Mouse (Mus musculus) hindbrain, embryonic 13.5 days (tissue): Measurements from ENCODE around the gene Agap1. TPM values are rescaled to one million over a fixed set of nuclear protein-coding genes. Genes with fewer than 3 reads are reported as not detected.

Source experiments
- ATAC-seq: fragments of 200-750 bp; cut with Nextera tagmentation; 2 replicates; pipeline ENCODE4 v1.8.0; 2017; ENCODE audit warnings: moderate TSS enrichment; ENCODE audit not compliant: low FRiP score
- H3K27ac ChIP-seq: fragments of 300-500 bp; sonication (generic); 2 replicates; pipeline ENCODE4 v1.5.1; 2015; ENCODE audit warnings: inconsistent platforms, mild to moderate bottlenecking, moderate library complexity
- H3K27me3 ChIP-seq: fragments of 300-500 bp; sonication (generic); 2 replicates; pipeline ENCODE4 v1.6.1; 2015; ENCODE audit warnings: mild to moderate bottlenecking, inconsistent platforms
- H3K36me3 ChIP-seq: fragments of 300-500 bp; sonication (generic); 2 replicates; pipeline ENCODE4 v1.6.1; 2015; ENCODE audit warnings: mild to moderate bottlenecking, inconsistent platforms
- H3K4me1 ChIP-seq: fragments of 300-500 bp; sonication (generic); replicated peaks from 2 replicates; pipeline ENCODE4 v1.6.1; 2015; ENCODE audit warnings: inconsistent platforms
- H3K4me2 ChIP-seq: fragments of 300-500 bp; sonication (generic); 2 replicates; pipeline ENCODE4 v1.6.1; 2015; ENCODE audit warnings: inconsistent platforms, mild to moderate bottlenecking, moderate library complexity
- H3K4me3 ChIP-seq: fragments of 300-500 bp; sonication (generic); 2 replicates; pipeline ENCODE4 v1.5.1; 2015; ENCODE audit warnings: mild to moderate bottlenecking, inconsistent platforms
- H3K9ac ChIP-seq: fragments of 300-500 bp; sonication (generic); 2 replicates; pipeline ENCODE4 v1.6.1; 2015; ENCODE audit warnings: mild to moderate bottlenecking, inconsistent platforms
- H3K9me3 ChIP-seq: fragments of 300-500 bp; sonication (generic); 2 replicates; pipeline ENCODE4 v1.6.1; 2016; ENCODE audit warnings: inconsistent platforms
- WGBS: fragments of 180-500 bp; shearing (Covaris S2); methylation state at CpG from one replicate; pipeline ENCODE4 v1.1.7; 2015; 5-methylcytosine and 5-hydroxymethylcytosine counted together
- polyA plus RNA-seq: library from polyadenylated mRNA; unstranded; fragments of >200 nt; fragmentation: Nextera tagmentation; extraction: Ambion mirVana; gene quantifications from 2 replicates; pipeline ENCODE4 v1.2.1, GENCODE M21; 2015

The Agap1 gene
- polyA plus RNA-seq, 1 experiment from 2014 or later = 51.3 TPM

GRCm38 (mm10) chr1:89463138-89463537 lies 8.5 kb downstream of the Agap1 start:
- no peak for ATAC-seq
- peak overlapping the region; percentile 30 for H3K27ac ChIP-seq
- 57% methylated on average over 8 of the region's 8 CpGs for WGBS
- no peak overlapping the region for H3K4me3 ChIP-seq
- H3K4me2 ChIP-seq = no peak overlapping the region
- peaks cover 3% of the 10 kb centered on the region; the same call in 1 of the 2 replicates for H3K36me3 ChIP-seq
- H3K27me3 ChIP-seq = no peaks in the 10 kb centered on the region
- peaks cover 69% of the 10 kb centered on the region for H3K4me1 ChIP-seq
- H3K9me3 ChIP-seq = peaks cover 5% of the 10 kb centered on the region; the same call in 1 of the 2 replicates
- H3K9ac ChIP-seq = no peak overlapping the region

GRCm38 (mm10) chr1:89465417-89466002 lies 10.9 kb downstream of the Agap1 start:
- Histone ChIP-seq H3K4me2 (no peak overlapping the region), H3K27me3 (no peaks in the 10 kb centered on the region), H3K4me1 (peaks cover 86% of the 10 kb centered on the region), H3K36me3 (no peaks in the 10 kb centered on the region), H3K4me3 (no peak overlapping the region), H3K9ac (no peak overlapping the region), H3K9me3 (no peaks in the 10 kb centered on the region), H3K27ac (no peak overlapping the region)
- 18% methylated on average over 5 of the region's 5 CpGs for WGBS
- ATAC-seq = no peak

- Histone ChIP-seq H3K36me3 (no peaks in the 10 kb centered on the region), H3K9me3 (no peaks in the 10 kb centered on the region), H3K9ac (no peak overlapping the region), H3K27ac (peak overlapping the region; percentile 69), H3K27me3 (no peaks in the 10 kb centered on the region), H3K4me1 (peaks cover 88% of the 10 kb centered on the region), H3K4me3 (no peak overlapping the region), H3K4me2 (no peak overlapping the region)
- ATAC-seq = peak; percentile 61
- 33% methylated on average over 6 of the region's 6 CpGs for WGBS
Observed at GRCm38 (mm10) chr1:89467321-89468069, 12.9 kb downstream of the Agap1 start.

GRCm38 (mm10) chr1:89468141-89468540 lies 13.5 kb downstream of the Agap1 start:
- H3K36me3 ChIP-seq = no peaks in the 10 kb centered on the region
- no peak for ATAC-seq
- H3K9ac ChIP-seq = no peak overlapping the region
- WGBS = 74% methylated on average over 3 of the region's 3 CpGs
- H3K4me3 ChIP-seq = no peak overlapping the region
- peaks cover 83% of the 10 kb centered on the region for H3K4me1 ChIP-seq
- no peaks in the 10 kb centered on the region for H3K27me3 ChIP-seq
- H3K27ac ChIP-seq = peak overlapping the region; percentile 55; the same call in 1 of the 2 replicates
- no peak overlapping the region for H3K4me2 ChIP-seq
- no peaks in the 10 kb centered on the region for H3K9me3 ChIP-seq

GRCm38 (mm10) chr1:89471430-89471829 lies 16.8 kb downstream of the Agap1 start:
- Histone ChIP-seq H3K27me3 (no peaks in the 10 kb centered on the region), H3K27ac (peak overlapping the region; percentile 64), H3K4me1 (peaks cover 86% of the 10 kb centered on the region), H3K36me3 (no peaks in the 10 kb centered on the region), H3K9ac (no peak overlapping the region), H3K4me3 (no peak overlapping the region), H3K9me3 (no peaks in the 10 kb centered on the region), H3K4me2 (no peak overlapping the region)
- 73% methylated on average over 4 of the region's 4 CpGs for WGBS
- no peak for ATAC-seq

- Histone ChIP-seq H3K9ac (no peak overlapping the region), H3K27me3 (no peaks in the 10 kb centered on the region), H3K9me3 (no peaks in the 10 kb centered on the region), H3K36me3 (no peaks in the 10 kb centered on the region), H3K4me3 (no peak overlapping the region), H3K4me2 (no peak overlapping the region), H3K27ac (peak overlapping the region; percentile 64; the same call in 1 of the 2 replicates), H3K4me1 (peaks cover 83% of the 10 kb centered on the region)
- no peak for ATAC-seq
- 70% methylated on average over 9 of the region's 9 CpGs for WGBS
Observed at GRCm38 (mm10) chr1:89471891-89472290, 17.3 kb downstream of the Agap1 start.

- no peak overlapping the region for H3K4me3 ChIP-seq
- ATAC-seq = no peak
- no peaks in the 10 kb centered on the region for H3K36me3 ChIP-seq
- H3K27ac ChIP-seq = no peak overlapping the region
- WGBS = 85% methylated on average over 5 of the region's 5 CpGs
- H3K9ac ChIP-seq = no peak overlapping the region
- no peaks in the 10 kb centered on the region for H3K27me3 ChIP-seq
- no peaks in the 10 kb centered on the region for H3K9me3 ChIP-seq
- no peak overlapping the region for H3K4me2 ChIP-seq
- peaks cover 68% of the 10 kb centered on the region for H3K4me1 ChIP-seq
Observed at GRCm38 (mm10) chr1:89473946-89474345, 19.3 kb downstream of the Agap1 start.

- WGBS = 67% methylated on average over 9 of the region's 9 CpGs
- no peaks in the 10 kb centered on the region for H3K36me3 ChIP-seq
- H3K9me3 ChIP-seq = no peaks in the 10 kb centered on the region
- no peak overlapping the region for H3K4me3 ChIP-seq
- H3K4me1 ChIP-seq = peaks cover 65% of the 10 kb centered on the region
- no peak overlapping the region; the same call in 1 of the 2 replicates for H3K9ac ChIP-seq
- no peaks in the 10 kb centered on the region for H3K27me3 ChIP-seq
- H3K4me2 ChIP-seq = no peak overlapping the region
- no peak for ATAC-seq
- H3K27ac ChIP-seq = peak overlapping the region; percentile 48; the same call in 1 of the 2 replicates
Observed at GRCm38 (mm10) chr1:89474853-89475252, 20.2 kb downstream of the Agap1 start.

- H3K27ac ChIP-seq = no peak overlapping the region
- H3K27me3 ChIP-seq = no peaks in the 10 kb centered on the region
- H3K9me3 ChIP-seq = no peaks in the 10 kb centered on the region
- no peaks in the 10 kb centered on the region for H3K36me3 ChIP-seq
- no peak overlapping the region for H3K4me2 ChIP-seq
- H3K4me3 ChIP-seq = no peak overlapping the region
- no peak for ATAC-seq
- H3K9ac ChIP-seq = no peak overlapping the region
- peaks cover 66% of the 10 kb centered on the region for H3K4me1 ChIP-seq
- 95% methylated on average over 5 of the region's 5 CpGs for WGBS
Observed at GRCm38 (mm10) chr1:89477033-89477432, 22.4 kb downstream of the Agap1 start.

GRCm38 (mm10) chr1:89478571-89479460 lies 24.2 kb downstream of the Agap1 start:
- no peaks in the 10 kb centered on the region for H3K27me3 ChIP-seq
- no peaks in the 10 kb centered on the region for H3K36me3 ChIP-seq
- H3K27ac ChIP-seq = no peak overlapping the region
- ATAC-seq = no peak
- H3K9ac ChIP-seq = no peak overlapping the region
- no peak overlapping the region for H3K4me2 ChIP-seq
- 83% methylated on average over 4 of the region's 4 CpGs for WGBS
- H3K4me3 ChIP-seq = no peak overlapping the region
- peaks cover 63% of the 10 kb centered on the region for H3K4me1 ChIP-seq
- no peaks in the 10 kb centered on the region for H3K9me3 ChIP-seq

GRCm38 (mm10) chr1:89481154-89481553 lies 26.5 kb downstream of the Agap1 start:
- H3K36me3 ChIP-seq = no peaks in the 10 kb centered on the region
- no peaks in the 10 kb centered on the region for H3K9me3 ChIP-seq
- no peak for ATAC-seq
- no peak overlapping the region for H3K4me3 ChIP-seq
- 75% methylated on average over 9 of the region's 9 CpGs for WGBS
- H3K4me1 ChIP-seq = peaks cover 47% of the 10 kb centered on the region
- H3K4me2 ChIP-seq = no peak overlapping the region
- no peak overlapping the region for H3K27ac ChIP-seq
- H3K27me3 ChIP-seq = no peaks in the 10 kb centered on the region
- H3K9ac ChIP-seq = no peak overlapping the region

- H3K36me3 ChIP-seq = no peaks in the 10 kb centered on the region
- peaks cover 57% of the 10 kb centered on the region for H3K4me1 ChIP-seq
- no peak overlapping the region for H3K4me3 ChIP-seq
- no peak overlapping the region for H3K27ac ChIP-seq
- WGBS = 73% methylated on average over 5 of the region's 5 CpGs
- no peak for ATAC-seq
- H3K9ac ChIP-seq = no peak overlapping the region
- no peaks in the 10 kb centered on the region for H3K27me3 ChIP-seq
- H3K9me3 ChIP-seq = no peaks in the 10 kb centered on the region
- H3K4me2 ChIP-seq = no peak overlapping the region
Observed at GRCm38 (mm10) chr1:89482812-89483211, 28.2 kb downstream of the Agap1 start.
